Mouse (Mus musculus) liver, postnatal 0 days (tissue): Measurements from ENCODE around the gene Anks1. TPM values are rescaled to one million over a fixed set of nuclear protein-coding genes. Genes with fewer than 3 reads are reported as not detected.
A peak's percentile ranks its signal among the peaks of the same experiment; 100 is the strongest.

Experiments used
- ATAC-seq: fragments of 200-750 bp; cut with Nextera tagmentation; 2 replicates; pipeline ENCODE4 v1.8.0; 2017; ENCODE audit warnings: mild to moderate bottlenecking, moderate library complexity
- DNase-seq: peaks from one replicate; pipeline ENCODE4 v3.0.0-alpha.2; 2016
- H3K27ac ChIP-seq: fragments of 300-500 bp; sonication (generic); 2 replicates; pipeline ENCODE4 v1.5.1; 2014; ENCODE audit warnings: antibody characterized with exemption, moderate library complexity, mild to moderate bottlenecking, low read depth
- H3K27me3 ChIP-seq: fragments of 300-500 bp; sonication (generic); 2 replicates; pipeline ENCODE4 v1.6.1; 2014; ENCODE audit warnings: low read length, control low read depth, mixed read lengths; ENCODE audit not compliant: insufficient read depth
- H3K36me3 ChIP-seq: fragments of 300-500 bp; sonication (generic); replicated peaks from 2 replicates; pipeline ENCODE4 v1.6.1; 2014; ENCODE audit warnings: mild to moderate bottlenecking, control low read depth, low read length, moderate library complexity, mixed read lengths; ENCODE audit not compliant: insufficient read depth
- H3K4me1 ChIP-seq: fragments of 300-500 bp; sonication (generic); 2 replicates; pipeline ENCODE4 v1.6.1; 2014; ENCODE audit warnings: antibody characterized with exemption, mild to moderate bottlenecking, control low read depth; ENCODE audit not compliant: insufficient read depth
- H3K4me2 ChIP-seq: fragments of 300-500 bp; sonication (generic); 2 replicates; pipeline ENCODE4 v1.6.1; 2014; ENCODE audit warnings: low read depth, mild to moderate bottlenecking, low read length, moderate library complexity, mixed read lengths
- H3K4me3 ChIP-seq: fragments of 300-500 bp; sonication (generic); 2 replicates; pipeline ENCODE4 v1.5.1; 2014; ENCODE audit warnings: low read depth, low read length
- H3K9ac ChIP-seq: fragments of 300-500 bp; sonication (generic); replicated peaks from 2 replicates; pipeline ENCODE4 v1.6.1; 2014; ENCODE audit warnings: mild to moderate bottlenecking, moderate library complexity
- H3K9me3 ChIP-seq: fragments of 300-500 bp; sonication (generic); 2 replicates; pipeline ENCODE4 v1.6.1; 2016; ENCODE audit warnings: mild to moderate bottlenecking, control low read depth, low read length, mixed read lengths
- CTCF ChIP-seq: sonication (generic); IDR thresholded peaks from 2 replicates; pipeline ENCODE4 v1.5.1; 2016; ENCODE audit warnings: antibody characterized with exemption, low read depth
- EP300 ChIP-seq: IDR thresholded peaks from 2 replicates; pipeline ENCODE4 v1.6.1; 2016; ENCODE audit warnings: antibody characterized with exemption, low read depth, mild to moderate bottlenecking
- WGBS: fragments of 180-500 bp; shearing (Covaris S2); extraction: QIAGEN DNeasy Blood & Tissue Kit; methylation state at CpG from one replicate; pipeline ENCODE4 v1.1.7; 2014; ENCODE audit not compliant: insufficient replicate concordance; 5-methylcytosine and 5-hydroxymethylcytosine counted together
- polyA plus RNA-seq: library from polyadenylated mRNA; unstranded; fragments of >200 nt; fragmentation: Nextera tagmentation; extraction: Ambion mirVana; gene quantifications from 2 replicates; pipeline ENCODE4 v1.2.1, GENCODE M21; 2015

Gene Anks1
- polyA plus RNA-seq, 1 experiment from 2014 or later = 3.0 TPM

DNA sequence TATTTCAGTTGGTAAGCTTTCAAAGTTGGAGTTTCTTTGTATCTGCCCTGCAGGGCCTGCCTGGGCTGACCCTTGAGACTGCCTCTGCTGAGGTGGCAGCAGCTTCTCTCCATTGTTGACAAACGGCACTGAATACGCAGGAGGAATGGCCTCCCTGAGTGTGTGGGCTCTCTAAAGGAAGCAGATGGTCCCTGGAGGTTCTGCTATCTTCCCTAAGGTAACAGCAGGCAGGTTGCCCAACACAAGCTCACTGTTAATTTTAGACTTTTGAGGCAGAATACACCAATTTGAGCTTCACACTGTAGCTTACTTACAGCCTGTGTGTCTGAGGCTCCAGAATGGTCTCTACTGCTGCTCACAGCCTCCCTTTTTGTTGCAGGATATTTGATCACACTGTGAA, 163.6 kb downstream of the Anks1 start:
- Histone ChIP-seq H3K9me3 (no peaks in the 10 kb centered on the region), H3K9ac (no peak overlapping the region), H3K4me1 (no peaks in the 10 kb centered on the region), H3K4me3 (no peak overlapping the region), H3K27ac (no peak overlapping the region), H3K4me2 (no peak overlapping the region), H3K27me3 (no peaks in the 10 kb centered on the region), H3K36me3 (no peaks in the 10 kb centered on the region)
- WGBS = 53% methylated on average over 2 of the region's 2 CpGs
- DNase-seq (no peak), ATAC-seq (no peak)
- no peak for TF ChIP-seq EP300
- TF ChIP-seq CTCF = no peak

DNA sequence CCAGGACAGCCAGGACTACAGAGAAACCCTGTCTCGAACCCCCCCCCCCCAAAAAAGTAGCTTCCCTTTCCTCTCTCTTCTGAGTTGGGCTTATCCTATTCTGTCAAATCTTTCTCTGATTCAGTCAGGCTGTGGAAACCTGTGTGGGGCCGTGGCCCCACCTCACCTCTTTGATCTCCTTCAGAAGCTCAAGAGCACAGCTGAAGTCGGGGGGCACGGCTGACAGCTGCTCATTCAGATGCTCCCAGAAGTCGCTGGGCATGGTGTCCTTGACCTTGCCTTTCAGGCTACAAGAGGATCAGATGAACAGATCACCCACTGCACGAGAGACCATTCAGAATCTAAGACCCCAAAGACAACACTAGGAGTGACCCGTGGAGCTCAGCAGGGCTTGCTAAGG, 165.4 kb downstream of the Anks1 start:
- no peaks in the 10 kb centered on the region for H3K36me3 ChIP-seq
- H3K9me3 ChIP-seq = no peaks in the 10 kb centered on the region
- H3K27ac ChIP-seq = no peak overlapping the region
- DNase-seq = no peak
- 0 out of 2 replicates have a peak, but pooled peaks cover 3% of the 10 kb centered on the region for H3K27me3 ChIP-seq
- no peak overlapping the region for H3K4me3 ChIP-seq
- ATAC-seq = no peak
- H3K4me1 ChIP-seq = no peaks in the 10 kb centered on the region
- WGBS = 70% methylated on average over 7 of the region's 7 CpGs
- no peak overlapping the region for H3K9ac ChIP-seq
- TF ChIP-seq CTCF (no peak), EP300 (no peak)
- H3K4me2 ChIP-seq = no peak overlapping the region

DNA sequence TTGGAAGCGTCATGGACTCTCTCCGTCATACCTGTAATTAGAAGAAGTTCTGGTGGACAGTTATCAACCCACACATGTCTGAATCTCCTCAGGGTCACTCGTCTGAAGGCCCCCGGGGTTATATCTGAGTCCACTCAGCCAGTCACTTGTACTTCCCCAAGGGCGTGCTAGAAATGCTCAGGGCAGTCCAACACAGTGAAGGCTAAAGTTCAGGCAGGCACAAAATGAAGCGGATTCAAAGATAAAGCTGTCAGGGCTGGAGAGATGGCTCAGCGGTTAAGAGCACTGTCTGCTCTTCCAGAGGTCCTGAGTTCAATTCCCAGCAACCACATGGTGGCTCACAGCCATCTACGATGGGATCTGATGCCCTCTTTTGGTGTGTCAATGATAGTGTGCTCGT, 168.9 kb downstream of the Anks1 start:
- H3K9me3 ChIP-seq = no peaks in the 10 kb centered on the region
- no peak overlapping the region for H3K4me2 ChIP-seq
- H3K36me3 ChIP-seq = no peaks in the 10 kb centered on the region
- 64% methylated on average over 9 of the region's 9 CpGs for WGBS
- H3K9ac ChIP-seq = no peak overlapping the region
- DNase-seq (no peak), ATAC-seq (no peak)
- peaks cover 10% of the 10 kb centered on the region for H3K4me1 ChIP-seq
- TF ChIP-seq EP300 (no peak), CTCF (no peak)
- H3K27me3 ChIP-seq = peaks cover 8% of the 10 kb centered on the region; the same call in 1 of the 2 replicates
- H3K27ac ChIP-seq = no peak overlapping the region
- no peak overlapping the region for H3K4me3 ChIP-seq

DNA sequence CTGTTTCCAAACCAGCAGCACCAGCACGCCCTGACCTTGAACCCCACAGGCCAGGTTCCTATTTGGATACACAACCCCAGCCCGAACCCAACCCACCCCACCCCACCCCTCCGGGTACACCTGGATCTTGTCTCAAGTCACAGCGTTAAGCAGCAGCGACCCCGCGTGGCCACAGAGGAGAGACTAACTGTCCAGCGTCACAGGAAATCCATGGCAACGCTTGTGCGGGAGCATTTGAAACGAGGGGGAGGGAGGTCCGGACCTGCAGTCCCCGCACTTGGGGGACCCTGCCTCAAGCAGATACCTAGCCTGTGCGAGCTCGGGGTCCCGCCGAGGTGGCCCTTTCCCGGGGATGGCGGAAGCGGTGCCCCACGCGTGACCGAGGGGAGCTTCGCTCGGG, 170.5 kb downstream of the Anks1 start:
- Histone ChIP-seq H3K4me2 (peak overlapping the region; percentile 98), H3K9ac (peak overlapping the region; percentile 43), H3K4me1 (peaks cover 10% of the 10 kb centered on the region), H3K36me3 (no peaks in the 10 kb centered on the region), H3K4me3 (peak overlapping the region; percentile 56), H3K9me3 (no peaks in the 10 kb centered on the region), H3K27ac (no peak overlapping the region), H3K27me3 (peaks cover 8% of the 10 kb centered on the region; the same call in 1 of the 2 replicates)
- 0% methylated on average over 21 of the region's 25 CpGs for WGBS
- TF ChIP-seq EP300 = no peak
- peak; percentile 88 for TF ChIP-seq CTCF
- peak; percentile 74 for ATAC-seq
- DNase-seq = peak; percentile 90

DNA sequence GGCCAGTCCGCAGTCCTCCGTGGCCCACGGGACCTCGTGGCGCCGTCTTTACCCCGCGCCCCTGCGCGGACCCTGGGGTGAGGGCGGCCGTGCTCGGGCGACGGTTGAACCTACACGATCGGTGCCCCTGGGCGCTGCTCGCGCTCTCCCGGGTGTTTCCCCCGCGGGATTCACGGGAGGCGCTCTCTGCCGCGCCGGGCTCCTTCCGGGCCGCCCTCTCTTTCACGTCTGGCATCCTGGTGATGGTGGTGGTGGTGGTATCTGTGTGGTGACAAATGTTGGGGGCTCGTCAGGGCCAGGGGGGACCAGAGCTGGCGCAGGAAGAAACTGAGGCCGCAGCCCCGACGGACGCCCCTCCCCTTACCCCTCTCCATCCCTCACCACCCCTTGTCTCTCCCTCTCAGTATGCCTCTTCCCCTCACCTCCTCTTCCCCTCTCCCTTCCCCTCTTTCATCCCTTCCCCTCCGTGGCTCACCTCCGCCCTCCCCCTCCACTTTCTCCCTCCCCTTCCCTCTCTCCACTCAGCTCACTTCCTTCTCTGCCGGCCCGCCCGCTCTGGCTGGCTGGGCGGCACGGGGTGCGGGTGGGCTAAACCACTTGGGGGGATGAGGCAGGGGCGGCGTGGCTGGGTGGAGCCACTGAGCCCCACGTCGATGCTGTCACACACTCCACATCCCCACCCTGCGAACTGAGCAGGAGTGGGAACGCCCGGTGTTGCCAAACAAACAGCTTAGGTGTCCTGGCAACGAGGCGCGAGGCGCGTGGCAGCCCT, 171.1 kb downstream of the Anks1 start, which contains the start of gene Tcp11:
Tcp11 (minus strand) TSS at position 595 of the 772 bp plus-strand sequence.
- Histone ChIP-seq H3K4me3 (peak within 1 kb of the TSS; percentile 56), H3K4me1 (peaks cover 10% of the 10 kb centered on the region), H3K4me2 (peak within 1 kb of the TSS; percentile 98), H3K36me3 (no peaks in the 10 kb centered on the region), H3K9ac (peak within 1 kb of the TSS; percentile 43), H3K27ac (no peak within 1 kb of the TSS), H3K9me3 (no peaks in the 10 kb centered on the region), H3K27me3 (peaks cover 8% of the 10 kb centered on the region; the same call in 1 of the 2 replicates)
- ATAC-seq (peak; percentile 52), DNase-seq (peak; percentile 68)
- TF ChIP-seq CTCF (no peak), EP300 (no peak)
- WGBS = 4% methylated on average over 49 of the region's 57 CpGs

DNA sequence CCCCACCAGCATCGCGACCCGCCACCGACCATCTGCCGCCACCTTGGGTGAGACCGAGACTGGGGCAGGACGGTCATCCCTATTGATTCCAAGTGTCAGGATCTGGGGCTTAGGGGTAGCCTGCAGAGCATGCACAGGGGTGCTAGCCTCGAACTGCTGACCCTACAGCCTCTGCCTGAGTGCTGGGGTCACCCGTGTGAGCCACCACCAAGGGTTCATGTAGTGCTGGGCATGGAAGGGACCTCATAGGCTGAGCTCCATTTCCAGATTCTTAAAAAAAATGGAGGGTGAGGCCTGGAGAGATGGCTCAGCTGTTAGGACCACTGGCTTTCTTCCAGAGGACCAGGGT, 171.7 kb downstream of the Anks1 start:
- Histone ChIP-seq H3K27ac (no peak overlapping the region), H3K27me3 (peaks cover 8% of the 10 kb centered on the region; the same call in 1 of the 2 replicates), H3K4me2 (peak overlapping the region; percentile 98; the same call in 1 of the 2 replicates), H3K4me1 (peaks cover 10% of the 10 kb centered on the region), H3K9me3 (no peaks in the 10 kb centered on the region), H3K4me3 (peak overlapping the region; percentile 56; the same call in 1 of the 2 replicates), H3K36me3 (no peaks in the 10 kb centered on the region), H3K9ac (no peak overlapping the region)
- no peak for DNase-seq
- 21% methylated on average over 9 of the region's 9 CpGs for WGBS
- ATAC-seq = no peak
- TF ChIP-seq EP300 = no peak
- no peak for TF ChIP-seq CTCF
